ENCODE assay signal across 8 mouse cellular contexts in genomic region chr6:121412558-121413297, GRCm38 (mm10).
DNase-seq lines count a peak whose midpoint lies in the region; ATAC-seq and TF ChIP-seq lines count a peak whose summit lies in the region.

No protein-coding gene starts in this region.

- H3K27ac ChIP-seq in gastrocnemius, adult 2 months = peak overlapping the region; percentile 31; the same call in 1 of the 2 replicates
- no peak overlapping the region for H3K27ac ChIP-seq in forebrain, embryonic 16.5 days (ENCODE audit: low read length)
- H3K27ac ChIP-seq in limb, embryonic 13.5 days = no peak overlapping the region

- peaks cover 7% of the 10 kb centered on the region; the same call in 1 of the 2 replicates for H3K4me1 ChIP-seq in forebrain, embryonic 16.5 days (replicated peaks; ENCODE audit: control insufficient read depth, insufficient read depth, low read length)
- H3K4me1 ChIP-seq in limb, embryonic 13.5 days = peaks cover 11% of the 10 kb centered on the region

- intact Hi-C loops in gastrocnemius, adult 2 months (cut with DNase I) = no loop called here
- intact Hi-C loops in gastrocnemius, postnatal 36 days (cut with DNase I) = no loop called here

- 2% methylated on average over 45 of the region's 46 CpGs for WGBS in forebrain, embryonic 16.5 days
- WGBS in limb, embryonic 13.5 days = 2% methylated on average over 46 of the region's 46 CpGs

- peaks cover 32% of the 10 kb centered on the region for H3K27me3 ChIP-seq in forebrain, embryonic 16.5 days (replicated peaks; ENCODE audit: control insufficient read depth, insufficient read depth, low read length)
- H3K27me3 ChIP-seq in limb, embryonic 13.5 days = peaks cover 63% of the 10 kb centered on the region

- no peaks in the 10 kb centered on the region for H3K36me3 ChIP-seq in forebrain, embryonic 16.5 days (ENCODE audit: control insufficient read depth, insufficient read depth)
- no peaks in the 10 kb centered on the region for H3K36me3 ChIP-seq in limb, embryonic 13.5 days

- TF ChIP-seq CTCF in gastrocnemius, adult 2 months (IDR thresholded peaks at IDR 0.05) = no peak

- H3K9me3 ChIP-seq in forebrain, embryonic 16.5 days (ENCODE audit: control insufficient read depth, low read length) = no peaks in the 10 kb centered on the region
- no peaks in the 10 kb centered on the region for H3K9me3 ChIP-seq in limb, embryonic 13.5 days

- H3K9ac ChIP-seq in forebrain, embryonic 16.5 days (replicated peaks; ENCODE audit: low read depth, low read length) = no peak overlapping the region
- H3K9ac ChIP-seq in limb, embryonic 13.5 days = 0 out of 2 replicates have a peak overlapping the region, but pooled peaks have one; percentile 39

- peak; percentile 32 for DNase-seq in gastrocnemius, adult 2 months
- DNase-seq in gastrocnemius, postnatal 36 days = no peak
- peak; percentile 44 for DNase-seq in ES-CJ7 (ENCODE audit: low read depth, low spot score)
- no peak for DNase-seq in layer of hippocampus, adult 9-10 months (ENCODE audit: low spot score)
- no peak for DNase-seq in right cerebral cortex, postnatal 25 days
- DNase-seq in kidney, postnatal 14 days = no peak

- H3K4me3 ChIP-seq in gastrocnemius, adult 2 months = peak overlapping the region; percentile 47
- H3K4me3 ChIP-seq in forebrain, embryonic 16.5 days (replicated peaks; ENCODE audit: low read length) = peak overlapping the region; percentile 15; the same call in 1 of the 2 replicates
- H3K4me3 ChIP-seq in limb, embryonic 13.5 days = peak overlapping the region; percentile 31

- peak overlapping the region; percentile 13; the same call in 1 of the 2 replicates for H3K4me2 ChIP-seq in forebrain, embryonic 16.5 days (ENCODE audit: low read length)
- peak overlapping the region; percentile 58 for H3K4me2 ChIP-seq in limb, embryonic 13.5 days (replicated peaks)

- no peak for ATAC-seq in forebrain, embryonic 16.5 days
- 0 out of 2 replicates have a peak, but pooled peaks have one; percentile 32 for ATAC-seq in limb, embryonic 13.5 days (ENCODE audit: low FRiP score, low read depth)

Comparison
In these comparisons a context has a peak if more than half of its experiments do, and no peak if none do; other contexts are left out.
1. DNase-seq: peak in gastrocnemius, adult 2 months (single experiment) and ES-CJ7 (single experiment); none in gastrocnemius, postnatal 36 days (0 of 2), layer of hippocampus, adult 9-10 months (single experiment), right cerebral cortex, postnatal 25 days (single experiment) and kidney, postnatal 14 days (single experiment).
2. Peak in every context shown above with its lines, with median percentiles within 50 percentile points of each other: H3K4me3 ChIP-seq.